11 mouse cellular contexts compared by ENCODE assay signal in the genomic region with DNA sequence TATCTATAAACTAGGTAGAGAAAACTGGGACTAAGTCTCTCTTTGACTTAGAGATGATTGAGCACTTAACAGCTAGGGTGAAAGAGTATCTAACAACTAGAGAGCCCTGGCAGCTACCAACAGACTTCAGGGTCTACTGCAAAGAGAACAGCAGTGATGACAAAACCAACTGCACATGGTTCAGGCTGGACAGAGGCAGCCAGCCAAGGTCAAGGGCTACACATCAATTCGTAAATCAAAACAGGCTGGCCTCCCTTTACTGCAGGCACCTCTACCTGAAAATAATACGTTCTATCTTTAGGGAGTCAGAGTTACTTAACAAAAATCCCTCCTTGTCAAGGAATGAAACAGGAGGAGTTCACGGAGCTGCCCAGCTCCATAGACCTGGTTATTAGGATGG.
"Had no signal": no experiment of that assay in that cellular context is flagged by ENCODE, and none has a peak within 500 bp of the region (broad histone marks: within the 10 kb centered on the region; RNA-seq: fewer than 3 reads in every experiment).

No protein-coding gene starts in this region.

- H3K9me3 ChIP-seq: limb, embryonic 13.5 days; midbrain, embryonic 12.5 days; neural tube, embryonic 13.5 days had no signal

- H3K4me2 ChIP-seq: limb, embryonic 13.5 days; midbrain, embryonic 12.5 days; neural tube, embryonic 13.5 days had no signal

- H3K27me3 ChIP-seq: limb, embryonic 13.5 days; midbrain, embryonic 12.5 days; neural tube, embryonic 13.5 days had no signal

- H3K36me3 ChIP-seq: limb, embryonic 13.5 days; midbrain, embryonic 12.5 days; neural tube, embryonic 13.5 days had no signal

- H3K4me3 ChIP-seq: limb, embryonic 13.5 days; midbrain, embryonic 12.5 days; neural tube, embryonic 13.5 days had no signal

- ATAC-seq: midbrain, embryonic 16.5 days had no signal

- H3K9ac ChIP-seq: limb, embryonic 13.5 days; liver, embryonic 14.5 days; midbrain, embryonic 12.5 days; neural tube, embryonic 13.5 days had no signal

- H3K4me1 ChIP-seq: midbrain, embryonic 12.5 days; neural tube, embryonic 13.5 days had no signal

- DNase-seq: kidney, postnatal 25 days; left cerebral cortex, postnatal 4 days; lung, adult 18-20 months; retina, postnatal 1 day; right cerebral cortex, postnatal 4 days; thymus, postnatal 36 days had no signal

- H3K27ac ChIP-seq: limb, embryonic 13.5 days; liver, embryonic 14.5 days; midbrain, embryonic 12.5 days; neural tube, embryonic 13.5 days had no signal
